Mouse (Mus musculus) liver, postnatal 0 days (tissue): ENCODE data around the gene Pdia6.

Source experiments
- CTCF ChIP-seq: sonication (generic); IDR thresholded peaks from 2 replicates; pipeline ENCODE4 v1.5.1; 2016; ENCODE audit warnings: antibody characterized with exemption, low read depth
- EP300 ChIP-seq: IDR thresholded peaks from 2 replicates; pipeline ENCODE4 v1.6.1; 2016; ENCODE audit warnings: antibody characterized with exemption, low read depth, mild to moderate bottlenecking

GRCm38 (mm10) chr12:17239428-17239688, 27.0 kb upstream of the Pdia6 start:
- TF ChIP-seq CTCF (no peak), EP300 (no peak)
